Mouse (Mus musculus) lung, adult 2 months (tissue): ENCODE measurements around the gene Ccdc82.

Experiments
- CTCF ChIP-seq: fragments of 200-500 bp; IDR thresholded peaks from 2 replicates; pipeline ENCODE4 v1.5.1; 2011; ENCODE audit warnings: mild to moderate bottlenecking, low read length, control low read depth; ENCODE audit not compliant: insufficient read depth
- POLR2A ChIP-seq: fragments of 200-500 bp; IDR thresholded peaks from 2 replicates; pipeline ENCODE4 v1.6.1; 2011; ENCODE audit warnings: low read depth, mild to moderate bottlenecking, control low read depth, low read length, borderline replicate concordance; ENCODE audit errors: extremely low read depth

- TF ChIP-seq POLR2A (no peak), CTCF (no peak)
These were observed 72.8 kb downstream of the Ccdc82 start for GRCm38 (mm10) chr9:13319566-13319965.
